Mouse (Mus musculus) kidney, embryonic 16.5 days (tissue): ENCODE results near the gene Duoxa1. TPM values are rescaled to one million over a fixed set of nuclear protein-coding genes. Genes with fewer than 3 reads are reported as not detected.

Source experiments
- ATAC-seq: fragments of 200-750 bp; cut with Nextera tagmentation; 2 replicates; pipeline ENCODE4 v1.8.0; 2017; ENCODE audit warnings: moderate TSS enrichment; ENCODE audit not compliant: low FRiP score, low TSS enrichment
- H3K27ac ChIP-seq: fragments of 300-500 bp; sonication (generic); 2 replicates; pipeline ENCODE4 v1.5.1; 2014; ENCODE audit warnings: low read length
- H3K27me3 ChIP-seq: fragments of 300-500 bp; sonication (generic); 2 replicates; pipeline ENCODE4 v1.6.1; 2014; ENCODE audit warnings: low read length, control low read depth, mixed read lengths; ENCODE audit not compliant: insufficient read depth
- H3K36me3 ChIP-seq: fragments of 300-500 bp; sonication (generic); 2 replicates; pipeline ENCODE4 v1.6.1; 2014; ENCODE audit warnings: low read length, control low read depth, mixed read lengths; ENCODE audit not compliant: insufficient read depth
- H3K4me1 ChIP-seq: fragments of 300-500 bp; sonication (generic); 2 replicates; pipeline ENCODE4 v1.6.1; 2014; ENCODE audit warnings: low read length, control low read depth, mixed read lengths; ENCODE audit not compliant: insufficient read depth
- H3K4me2 ChIP-seq: fragments of 300-500 bp; sonication (generic); replicated peaks from 2 replicates; pipeline ENCODE4 v1.6.1; 2014; ENCODE audit warnings: low read depth, low read length
- H3K4me3 ChIP-seq: fragments of 300-500 bp; sonication (generic); 2 replicates; pipeline ENCODE4 v1.5.1; 2014; ENCODE audit warnings: mild to moderate bottlenecking, low read length
- H3K9ac ChIP-seq: fragments of 300-500 bp; sonication (generic); replicated peaks from 2 replicates; pipeline ENCODE4 v1.6.1; 2014; ENCODE audit warnings: low read length
- H3K9me3 ChIP-seq: fragments of 300-500 bp; sonication (generic); 2 replicates; pipeline ENCODE4 v1.6.1; 2016; ENCODE audit warnings: low read length, control low read depth
- WGBS: fragments of 180-500 bp; shearing (Covaris S2); extraction: QIAGEN DNeasy Blood & Tissue Kit; methylation state at CpG from one replicate; pipeline ENCODE4 v1.1.7; 2014; 5-methylcytosine and 5-hydroxymethylcytosine counted together
- polyA plus RNA-seq: library from polyadenylated mRNA; unstranded; fragments of >200 nt; fragmentation: Nextera tagmentation; extraction: Ambion mirVana; gene quantifications from 2 replicates; pipeline ENCODE4 v1.2.1, GENCODE M21; 2015

The Duoxa1 gene
- 0.15 TPM in 1 of 2 replicates, not detected in the other for polyA plus RNA-seq

- no peaks in the 10 kb centered on the region for H3K36me3 ChIP-seq
- no peak within 1 kb of the TSS for H3K27ac ChIP-seq
- peak within 1 kb of the TSS; percentile 43 for H3K4me2 ChIP-seq
- no peaks in the 10 kb centered on the region for H3K9me3 ChIP-seq
- peak within 1 kb of the TSS; percentile 37 for H3K4me3 ChIP-seq
- ATAC-seq = peak; percentile 50
- under 1% methylated on average over 24 of the region's 24 CpGs for WGBS
- no peak within 1 kb of the TSS for H3K9ac ChIP-seq
- peaks cover 7% of the 10 kb centered on the region for H3K4me1 ChIP-seq
- H3K27me3 ChIP-seq = peaks cover 63% of the 10 kb centered on the region
These were observed at the start of gene Duoxa1 for GRCm38 (mm10) chr2:122313536-122313935. Gene Duoxa1 (minus strand): TSS chr2:122313730.

GRCm38 (mm10) chr2:122362622-122363523 is 49.3 kb upstream of the Duoxa1 start:
- Histone ChIP-seq H3K27me3 (no peaks in the 10 kb centered on the region), H3K4me2 (no peak overlapping the region), H3K9ac (no peak overlapping the region), H3K27ac (no peak overlapping the region), H3K4me3 (no peak overlapping the region), H3K4me1 (peaks cover 21% of the 10 kb centered on the region), H3K36me3 (0 out of 2 replicates have a peak, but pooled peaks cover 6% of the 10 kb centered on the region), H3K9me3 (no peaks in the 10 kb centered on the region)
- no peak for ATAC-seq
- 84% methylated on average over 13 of the region's 13 CpGs for WGBS

- Histone ChIP-seq H3K9ac (no peak overlapping the region), H3K27ac (no peak overlapping the region), H3K36me3 (peaks cover 10% of the 10 kb centered on the region; the same call in 1 of the 2 replicates), H3K4me2 (no peak overlapping the region), H3K27me3 (no peaks in the 10 kb centered on the region), H3K4me1 (peaks cover 13% of the 10 kb centered on the region), H3K9me3 (no peaks in the 10 kb centered on the region), H3K4me3 (no peak overlapping the region)
- WGBS = 54% methylated on average over 10 of the region's 10 CpGs
- no peak for ATAC-seq
These were observed 48.5 kb upstream of the Duoxa1 start for GRCm38 (mm10) chr2:122361868-122362621.

- WGBS = 87% methylated on average over 6 of the region's 6 CpGs
- no peak for ATAC-seq
- Histone ChIP-seq H3K36me3 (peaks cover 12% of the 10 kb centered on the region; the same call in 1 of the 2 replicates), H3K27ac (no peak overlapping the region), H3K27me3 (no peaks in the 10 kb centered on the region), H3K4me3 (no peak overlapping the region), H3K4me1 (peaks cover 5% of the 10 kb centered on the region; the same call in 1 of the 2 replicates), H3K4me2 (no peak overlapping the region), H3K9me3 (no peaks in the 10 kb centered on the region), H3K9ac (no peak overlapping the region)
These were observed 47.7 kb upstream of the Duoxa1 start for GRCm38 (mm10) chr2:122361181-122361580.

- Histone ChIP-seq H3K4me3 (no peak overlapping the region), H3K4me2 (no peak overlapping the region), H3K36me3 (peaks cover 12% of the 10 kb centered on the region; the same call in 1 of the 2 replicates), H3K9ac (no peak overlapping the region), H3K27me3 (no peaks in the 10 kb centered on the region), H3K4me1 (no peaks in the 10 kb centered on the region), H3K9me3 (no peaks in the 10 kb centered on the region), H3K27ac (no peak overlapping the region)
- WGBS = 78% methylated on average over 6 of the region's 6 CpGs
- ATAC-seq = no peak
These were observed 46.8 kb upstream of the Duoxa1 start for GRCm38 (mm10) chr2:122360310-122360709.

DNA sequence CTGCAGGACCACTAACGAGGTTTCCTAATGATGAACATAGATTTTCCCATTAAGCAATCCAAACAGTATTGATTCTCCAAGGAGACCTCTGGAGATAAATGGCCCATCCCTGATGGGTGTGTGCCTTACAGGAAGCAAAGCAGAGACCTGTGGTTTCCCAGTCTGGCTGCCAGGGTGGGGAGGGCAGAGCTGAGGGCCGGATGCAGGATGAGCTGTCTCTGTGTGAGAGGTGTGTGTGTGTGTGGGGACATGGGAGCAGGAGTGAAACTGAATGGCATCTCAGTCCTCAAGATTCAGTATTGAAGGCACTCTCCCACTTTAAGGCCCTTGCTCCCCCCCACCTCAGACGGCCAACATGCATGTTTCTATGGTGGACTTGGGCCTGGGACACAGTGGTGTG is 42.7 kb upstream of the Duoxa1 start:
- Histone ChIP-seq H3K4me1 (peaks cover 18% of the 10 kb centered on the region), H3K9me3 (no peaks in the 10 kb centered on the region), H3K9ac (no peak overlapping the region), H3K27ac (no peak overlapping the region), H3K4me2 (no peak overlapping the region), H3K36me3 (peaks cover 5% of the 10 kb centered on the region; the same call in 1 of the 2 replicates), H3K27me3 (no peaks in the 10 kb centered on the region), H3K4me3 (no peak overlapping the region)
- WGBS = 77% methylated on average over 3 of the region's 3 CpGs
- ATAC-seq = no peak

GRCm38 (mm10) chr2:122355389-122355788 is 41.9 kb upstream of the Duoxa1 start:
- Histone ChIP-seq H3K27me3 (no peaks in the 10 kb centered on the region), H3K4me1 (peaks cover 18% of the 10 kb centered on the region), H3K9ac (no peak overlapping the region), H3K4me3 (no peak overlapping the region), H3K9me3 (no peaks in the 10 kb centered on the region), H3K4me2 (no peak overlapping the region), H3K27ac (no peak overlapping the region), H3K36me3 (peaks cover 5% of the 10 kb centered on the region; the same call in 1 of the 2 replicates)
- 88% methylated on average over 5 of the region's 5 CpGs for WGBS
- ATAC-seq = no peak

DNA sequence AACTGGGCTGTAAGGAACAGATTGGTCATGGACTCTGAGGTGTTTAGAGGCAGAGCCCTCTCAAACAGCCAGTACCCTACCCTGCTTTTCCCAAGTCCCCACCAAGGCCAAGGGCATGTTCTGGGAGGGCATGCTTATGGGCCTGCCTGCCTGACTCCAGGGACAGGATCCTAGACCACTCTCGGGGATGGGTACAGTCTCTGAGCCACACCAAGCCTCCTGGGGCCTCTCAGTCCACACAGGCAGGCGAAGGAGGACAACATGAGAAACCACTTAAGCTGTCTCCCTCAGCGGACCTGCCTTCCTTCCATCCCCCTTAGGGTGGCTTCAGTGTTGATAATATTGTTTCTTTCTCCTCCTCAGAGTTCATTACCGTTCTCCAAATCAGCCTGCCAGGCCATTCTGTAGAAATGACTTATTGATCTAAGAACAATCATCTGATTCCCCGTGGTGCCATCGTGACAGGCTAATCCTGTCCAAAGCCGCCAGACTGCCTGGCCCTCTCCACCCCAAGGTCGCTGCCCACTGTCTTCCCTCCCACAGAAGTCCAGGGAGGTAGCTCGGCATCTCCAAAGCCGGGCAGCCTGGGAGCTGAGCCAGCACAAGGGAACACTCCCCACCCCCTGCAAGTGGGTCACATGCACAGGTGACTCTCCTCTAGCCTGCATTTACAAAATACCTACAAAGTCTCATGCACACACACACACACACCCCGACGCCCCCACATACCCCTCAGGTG is 40.8 kb upstream of the Duoxa1 start:
- WGBS = 69% methylated on average over 12 of the region's 12 CpGs
- ATAC-seq = no peak
- Histone ChIP-seq H3K9me3 (no peaks in the 10 kb centered on the region), H3K9ac (no peak overlapping the region), H3K4me3 (no peak overlapping the region), H3K27me3 (no peaks in the 10 kb centered on the region), H3K4me2 (no peak overlapping the region), H3K36me3 (peaks cover 5% of the 10 kb centered on the region; the same call in 1 of the 2 replicates), H3K4me1 (peaks cover 24% of the 10 kb centered on the region), H3K27ac (no peak overlapping the region)

DNA sequence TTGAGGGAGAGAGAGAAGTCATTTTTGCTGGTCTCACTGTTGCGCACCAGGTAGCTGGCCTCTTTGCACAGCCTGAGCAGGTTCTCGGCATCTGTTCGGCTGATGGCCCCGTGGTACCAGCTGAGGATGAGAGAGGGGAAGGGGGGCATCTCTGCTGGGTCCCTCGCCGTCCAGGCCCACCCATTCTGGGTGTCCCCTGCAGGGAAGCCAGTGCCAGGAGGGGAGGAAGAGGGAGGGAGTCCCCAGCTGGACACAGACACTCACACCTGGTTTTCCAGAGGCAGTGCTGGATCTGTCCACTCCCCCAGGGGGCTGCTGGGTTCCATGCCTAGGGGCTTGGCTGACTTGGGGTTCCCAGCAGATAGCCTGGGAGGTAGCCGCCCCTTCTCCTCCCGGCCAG is 40.2 kb upstream of the Duoxa1 start:
- no peak overlapping the region for H3K9ac ChIP-seq
- H3K27ac ChIP-seq = no peak overlapping the region
- H3K9me3 ChIP-seq = no peaks in the 10 kb centered on the region
- WGBS = 89% methylated on average over 8 of the region's 8 CpGs
- peaks cover 29% of the 10 kb centered on the region for H3K4me1 ChIP-seq
- no peak for ATAC-seq
- H3K4me3 ChIP-seq = no peak overlapping the region
- no peak overlapping the region for H3K4me2 ChIP-seq
- H3K36me3 ChIP-seq = peaks cover 5% of the 10 kb centered on the region; the same call in 1 of the 2 replicates
- H3K27me3 ChIP-seq = no peaks in the 10 kb centered on the region
